Mouse (Mus musculus): ENCODE measurements at regions not wholly inside any gene's neighbourhood (a gene's known extent, or its start where the extent isn't known, plus 50 kb on each side); places are given as distances from the start of the nearest gene placed in this dataset.

DNA sequence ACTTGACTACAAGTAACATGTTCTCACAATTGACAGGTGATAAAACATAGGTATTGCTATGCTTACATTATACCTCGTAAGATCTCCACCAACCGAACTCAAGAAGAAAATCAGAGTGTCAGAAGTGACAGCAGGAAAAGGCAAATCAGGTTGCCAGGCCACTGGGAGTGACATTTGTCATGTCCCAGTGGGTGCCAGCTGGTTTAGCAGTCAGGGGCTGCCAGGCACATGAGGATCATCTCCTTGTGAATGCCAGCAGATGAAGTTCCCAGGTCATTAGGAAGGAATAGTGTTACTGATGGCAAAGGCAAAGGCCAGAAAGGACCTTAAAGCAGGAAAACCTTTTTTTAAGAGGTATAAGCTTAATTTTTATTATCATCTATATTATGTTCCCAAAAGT lies 1711.7 kb downstream of the Pla2g4a start:
- DNase-seq (ENCODE audit: low read depth, low spot score): no peak

DNA sequence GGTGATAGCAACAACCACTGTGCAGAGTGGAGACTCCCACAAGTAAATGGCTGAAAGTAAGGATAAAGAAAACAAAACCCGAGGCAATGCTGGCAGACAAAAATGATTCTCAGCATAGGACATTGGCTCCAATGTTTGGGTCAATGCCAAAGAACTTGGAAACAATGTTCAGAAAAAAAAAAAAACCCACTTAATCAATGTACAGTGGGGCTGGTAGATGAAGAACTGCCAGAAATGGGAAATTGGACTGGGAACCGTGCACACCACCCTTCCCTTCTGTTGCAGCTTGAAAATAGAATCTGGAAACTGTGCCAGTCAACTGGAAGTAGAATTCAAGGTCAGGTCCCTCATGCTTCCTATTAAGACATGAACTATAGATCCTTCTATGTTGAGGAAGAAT lies 1714.4 kb downstream of the Pla2g4a start:
- DNase-seq (ENCODE audit: low read depth, low spot score): no peak

DNA sequence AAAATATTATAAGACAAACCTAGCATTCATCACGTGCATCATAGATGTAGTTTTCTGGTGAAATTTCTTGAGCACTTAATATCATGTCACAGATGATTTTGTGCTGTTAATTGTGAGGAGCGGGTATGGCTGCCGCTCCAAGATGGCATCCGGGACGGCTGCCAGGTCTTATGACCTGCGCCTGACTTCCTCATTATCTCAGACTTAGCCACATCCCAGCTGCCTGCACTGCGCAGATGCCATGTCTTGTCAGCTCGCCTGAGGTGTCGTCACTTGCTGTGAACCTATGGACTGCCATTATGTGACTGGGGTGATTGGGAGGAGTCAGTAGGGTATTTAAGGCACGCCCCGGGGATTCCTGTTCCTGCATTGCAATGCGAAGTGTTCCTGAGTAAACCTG lies 1732.8 kb downstream of the Brinp3 start:
- peak; percentile 4 for DNase-seq (ENCODE audit: low read depth, low spot score)

Measured in ZHBTc4 (cell line).